Mouse (Mus musculus) lung, embryonic 14.5 days (tissue): ENCODE data around the gene Cenpm. TPM values are rescaled to one million over a fixed set of nuclear protein-coding genes. Genes with fewer than 3 reads are reported as not detected.

Experiments used
- ATAC-seq: fragments of 200-750 bp; cut with Nextera tagmentation; 2 replicates; pipeline ENCODE4 v1.8.0; 2017; ENCODE audit warnings: mild to moderate bottlenecking, moderate TSS enrichment, moderate library complexity; ENCODE audit not compliant: insufficient read depth
- DNase-seq: peaks from one replicate; pipeline ENCODE4 v3.0.0-alpha.2; 2015
- H3K27ac ChIP-seq: fragments of 300-500 bp; sonication (generic); 2 replicates; pipeline ENCODE4 v1.5.1; 2014; ENCODE audit warnings: low read depth, mild to moderate bottlenecking, moderate library complexity
- H3K27me3 ChIP-seq: fragments of 300-500 bp; sonication (generic); 2 replicates; pipeline ENCODE4 v1.6.1; 2014; ENCODE audit warnings: low read length, control low read depth; ENCODE audit not compliant: insufficient read depth
- H3K36me3 ChIP-seq: fragments of 300-500 bp; sonication (generic); 2 replicates; pipeline ENCODE4 v1.6.1; 2014; ENCODE audit warnings: control low read depth; ENCODE audit not compliant: insufficient read depth
- H3K4me1 ChIP-seq: fragments of 300-500 bp; sonication (generic); 2 replicates; pipeline ENCODE4 v1.6.1; 2014; ENCODE audit warnings: antibody characterized with exemption, control low read depth; ENCODE audit not compliant: insufficient read depth
- H3K4me2 ChIP-seq: fragments of 300-500 bp; sonication (generic); 2 replicates; pipeline ENCODE4 v1.6.1; 2014; ENCODE audit warnings: mild to moderate bottlenecking
- H3K4me3 ChIP-seq: fragments of 300-500 bp; sonication (generic); 2 replicates; pipeline ENCODE4 v1.5.1; 2014; ENCODE audit warnings: low read depth, low read length
- H3K9ac ChIP-seq: fragments of 300-500 bp; sonication (generic); 2 replicates; pipeline ENCODE4 v1.6.1; 2014
- H3K9me3 ChIP-seq: fragments of 300-500 bp; sonication (generic); 2 replicates; pipeline ENCODE4 v1.6.1; 2016; ENCODE audit warnings: low read depth, low read length, control low read depth
- CTCF ChIP-seq: IDR thresholded peaks from 2 replicates; pipeline ENCODE4 v1.5.1; 2016; ENCODE audit warnings: antibody characterized with exemption, low read depth
- WGBS: fragments of 180-500 bp; shearing (Covaris S2); extraction: QIAGEN DNeasy Blood & Tissue Kit; methylation state at CpG from one replicate; pipeline ENCODE4 v1.1.7; 2014; 5-methylcytosine and 5-hydroxymethylcytosine counted together
- polyA plus RNA-seq: library from polyadenylated mRNA; unstranded; fragments of >200 nt; fragmentation: Nextera tagmentation; extraction: Ambion mirVana; gene quantifications from 2 replicates; pipeline ENCODE4 v1.2.1, GENCODE M21; 2014

The Cenpm gene
- polyA plus RNA-seq, 1 experiment from 2014 or later, result 86.9 TPM

GRCm38 (mm10) chr15:82221104-82221860 lies 23.3 kb downstream of the Cenpm start:
- Histone ChIP-seq H3K9me3 (no peaks in the 10 kb centered on the region), H3K9ac (no peak overlapping the region), H3K4me3 (no peak overlapping the region), H3K4me2 (no peak overlapping the region), H3K36me3 (no peaks in the 10 kb centered on the region), H3K4me1 (peaks cover 4% of the 10 kb centered on the region; the same call in 1 of the 2 replicates), H3K27ac (no peak overlapping the region), H3K27me3 (peaks cover 42% of the 10 kb centered on the region)
- no peak for TF ChIP-seq CTCF
- 68% methylated on average over 14 of the region's 14 CpGs for WGBS
- DNase-seq, result no peak
- ATAC-seq, result no peak

- H3K4me3 ChIP-seq, result no peak overlapping the region
- DNase-seq, result no peak
- peaks cover 50% of the 10 kb centered on the region for H3K27me3 ChIP-seq
- H3K9me3 ChIP-seq, result no peaks in the 10 kb centered on the region
- H3K27ac ChIP-seq, result no peak overlapping the region
- no peaks in the 10 kb centered on the region for H3K36me3 ChIP-seq
- no peak overlapping the region for H3K9ac ChIP-seq
- peaks cover 4% of the 10 kb centered on the region; the same call in 1 of the 2 replicates for H3K4me1 ChIP-seq
- 63% methylated on average over 12 of the region's 12 CpGs for WGBS
- ATAC-seq, result no peak
- TF ChIP-seq CTCF, result no peak
- H3K4me2 ChIP-seq, result no peak overlapping the region
Measured at GRCm38 (mm10) chr15:82220003-82220675, 24.4 kb downstream of the Cenpm start.

- Histone ChIP-seq H3K4me3 (no peak overlapping the region), H3K27ac (no peak overlapping the region), H3K4me2 (no peak overlapping the region), H3K9ac (no peak overlapping the region), H3K4me1 (no peaks in the 10 kb centered on the region), H3K36me3 (no peaks in the 10 kb centered on the region), H3K27me3 (peaks cover 50% of the 10 kb centered on the region), H3K9me3 (no peaks in the 10 kb centered on the region)
- 74% methylated on average over 26 of the region's 26 CpGs for WGBS
- DNase-seq (no peak), ATAC-seq (no peak)
- TF ChIP-seq CTCF, result no peak
Measured at GRCm38 (mm10) chr15:82218778-82219666, 25.5 kb downstream of the Cenpm start.

- Histone ChIP-seq H3K4me1 (no peaks in the 10 kb centered on the region), H3K9ac (no peak overlapping the region), H3K4me3 (no peak overlapping the region), H3K4me2 (no peak overlapping the region), H3K9me3 (no peaks in the 10 kb centered on the region), H3K27me3 (peaks cover 50% of the 10 kb centered on the region), H3K36me3 (no peaks in the 10 kb centered on the region), H3K27ac (no peak overlapping the region)
- ATAC-seq (no peak), DNase-seq (no peak)
- TF ChIP-seq CTCF, result no peak
- WGBS, result 29% methylated on average over 9 of the region's 9 CpGs
Measured at GRCm38 (mm10) chr15:82217980-82218379, 26.6 kb downstream of the Cenpm start.

- peaks cover 59% of the 10 kb centered on the region for H3K27me3 ChIP-seq
- H3K4me2 ChIP-seq, result no peak overlapping the region
- no peak overlapping the region for H3K4me3 ChIP-seq
- ATAC-seq (no peak), DNase-seq (no peak)
- WGBS, result 18% methylated on average over 7 of the region's 7 CpGs
- no peaks in the 10 kb centered on the region for H3K36me3 ChIP-seq
- TF ChIP-seq CTCF, result no peak
- no peak overlapping the region for H3K9ac ChIP-seq
- H3K27ac ChIP-seq, result no peak overlapping the region
- no peaks in the 10 kb centered on the region for H3K4me1 ChIP-seq
- H3K9me3 ChIP-seq, result no peaks in the 10 kb centered on the region
Measured at GRCm38 (mm10) chr15:82217039-82217438, 27.5 kb downstream of the Cenpm start.

- H3K9ac ChIP-seq, result no peak overlapping the region
- no peak overlapping the region for H3K4me3 ChIP-seq
- H3K4me1 ChIP-seq, result no peaks in the 10 kb centered on the region
- H3K27me3 ChIP-seq, result peaks cover 67% of the 10 kb centered on the region
- no peaks in the 10 kb centered on the region for H3K36me3 ChIP-seq
- TF ChIP-seq CTCF, result no peak
- WGBS, result 45% methylated on average over 20 of the region's 20 CpGs
- H3K27ac ChIP-seq, result no peak overlapping the region
- no peak for ATAC-seq
- no peak overlapping the region for H3K4me2 ChIP-seq
- peak; percentile 21 for DNase-seq
- no peaks in the 10 kb centered on the region for H3K9me3 ChIP-seq
Measured at GRCm38 (mm10) chr15:82216142-82216827, 28.3 kb downstream of the Cenpm start.
